Mouse (Mus musculus): Measurements from ENCODE around the gene Abcg5.
A peak's percentile ranks its signal among the peaks of the same experiment; 100 is the strongest.

Abcg5 gene

DNA sequence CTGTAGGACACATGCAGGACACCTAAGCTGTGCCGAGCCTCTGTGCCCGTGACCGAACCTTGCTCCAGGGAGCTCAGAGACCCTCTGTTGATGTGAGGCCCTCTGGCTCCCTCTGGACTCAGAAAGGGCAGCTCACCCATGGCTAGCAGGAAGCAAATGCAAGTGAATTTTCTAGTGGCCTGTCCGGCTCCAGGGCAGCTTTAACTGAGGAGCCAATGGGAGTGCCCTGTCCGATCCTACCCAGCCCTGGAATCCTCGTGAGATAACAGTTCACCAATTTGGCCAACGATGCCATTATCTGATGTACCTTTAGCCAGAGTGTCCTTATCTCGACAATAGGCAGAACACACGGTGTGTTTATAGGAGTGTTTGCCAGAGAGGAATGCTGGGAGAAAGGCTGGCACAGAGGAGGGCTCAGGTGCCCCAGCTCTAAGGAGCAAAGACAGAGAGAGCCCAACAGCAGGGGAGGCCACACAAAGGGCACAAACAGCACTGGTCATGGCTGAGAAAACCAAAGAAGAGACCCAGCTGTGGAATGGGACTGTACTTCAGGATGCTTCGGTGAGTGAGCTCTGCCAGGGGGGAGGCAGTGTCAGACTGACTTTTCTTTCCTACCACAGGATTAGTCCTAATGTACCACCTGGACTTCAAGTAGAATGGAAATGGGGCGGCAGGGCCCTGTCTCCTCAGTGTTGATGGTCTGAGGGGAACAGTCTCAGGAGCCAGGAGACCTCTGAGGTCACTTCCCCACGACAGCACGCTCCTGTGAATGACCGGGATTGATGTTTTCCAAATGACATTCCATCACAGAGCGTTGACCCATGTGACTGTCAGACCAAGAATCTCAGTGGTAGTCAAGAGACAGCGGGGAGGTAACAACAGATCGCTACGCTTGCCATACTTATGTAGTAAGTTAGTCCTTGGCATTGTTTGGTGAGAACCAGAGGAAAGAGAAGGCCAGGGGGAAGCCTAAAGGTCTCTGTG, at the start of gene Abcg5:
TSS of gene Abcg5 (minus strand) at position 278 of the 984 bp plus-strand sequence.
- no peak for DNase-seq (ENCODE audit: low spot score in 2 of 2)

GRCm38 (mm10) chr17:84732612-84733011, 49.8 kb upstream of the Abcg5 start:
- DNase-seq (ENCODE audit: low spot score in 2 of 2): peak in 1 of 2 experiments; percentile 45

GRCm38 (mm10) chr17:84731361-84731760, 48.5 kb upstream of the Abcg5 start:
- no peak for DNase-seq (ENCODE audit: low spot score in 2 of 2)

DNA sequence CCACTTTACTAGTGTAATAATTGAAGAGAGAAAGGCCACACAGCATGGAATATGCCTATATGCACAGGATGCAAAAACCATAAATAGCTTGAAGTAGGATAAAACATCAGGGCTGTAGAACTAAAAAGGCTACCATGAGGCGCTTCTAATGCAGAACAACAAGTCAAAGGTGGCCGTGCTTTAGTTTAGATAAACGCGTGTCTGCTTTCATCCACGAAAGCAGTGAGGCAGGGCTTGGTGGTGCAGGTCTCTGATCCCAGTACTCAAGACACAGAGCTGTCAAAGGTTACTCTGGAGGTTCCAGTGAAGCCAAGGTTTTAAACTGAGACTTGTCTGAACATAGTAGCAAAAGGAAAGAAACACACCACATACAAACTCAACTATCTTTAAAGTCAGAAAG, 46.3 kb upstream of the Abcg5 start:
- no peak for DNase-seq (ENCODE audit: low spot score in 2 of 2)

DNA sequence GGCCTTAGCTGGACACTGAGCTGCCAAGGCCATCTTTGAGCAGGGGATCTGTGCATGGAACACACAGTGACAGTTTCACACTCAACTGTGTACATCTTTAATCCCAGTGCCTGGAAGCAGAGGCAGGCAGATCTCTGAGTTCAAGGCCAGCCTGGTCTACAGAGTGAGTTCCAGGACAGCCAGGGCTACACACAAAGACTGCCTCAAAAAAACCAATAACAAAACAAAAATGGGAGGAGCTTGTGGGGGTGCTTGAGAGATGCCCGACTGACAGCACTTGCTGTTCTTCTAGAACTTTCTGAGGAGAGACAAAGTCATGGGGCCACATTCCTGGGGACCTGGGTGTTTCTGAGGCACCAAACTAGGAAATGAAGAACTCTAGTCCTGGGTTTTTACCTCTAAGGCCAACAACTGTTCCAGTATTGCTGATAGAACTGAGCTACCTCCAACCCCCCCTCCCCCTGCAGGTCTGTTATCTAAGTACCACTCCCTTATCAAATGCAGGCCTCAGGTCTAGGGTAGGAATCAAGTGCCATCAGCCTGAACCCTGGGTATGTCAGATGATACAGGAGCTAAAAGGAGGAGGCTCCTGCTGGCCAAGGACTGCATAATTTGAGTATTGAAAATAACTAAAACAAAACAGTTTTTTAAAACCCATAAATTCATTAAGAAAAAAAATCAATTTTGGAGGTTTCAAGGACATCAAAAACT, 45.5 kb upstream of the Abcg5 start:
- DNase-seq (ENCODE audit: low spot score in 2 of 2): no peak

DNA sequence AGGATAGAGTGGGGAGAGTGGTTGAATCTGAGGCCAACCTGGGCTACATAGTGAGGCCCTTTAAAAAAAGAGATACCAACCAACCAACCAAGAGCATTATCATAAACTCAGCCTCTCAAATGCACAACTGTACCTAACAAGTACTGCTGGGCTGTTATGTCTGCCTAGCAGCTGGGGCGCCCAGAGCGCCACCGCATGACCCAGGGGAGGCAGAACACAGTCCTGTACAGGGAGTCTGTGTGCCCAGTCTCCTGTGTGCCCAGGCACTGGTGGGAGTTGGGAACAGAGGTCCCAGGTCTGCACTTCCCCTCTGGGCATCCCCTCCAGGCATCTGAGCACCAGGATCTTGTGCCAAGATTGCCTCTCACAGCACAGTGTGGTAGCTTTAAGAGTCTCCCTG, 42.4 kb upstream of the Abcg5 start:
- DNase-seq (ENCODE audit: low spot score in 2 of 2): no peak

- DNase-seq (ENCODE audit: low spot score in 2 of 2): no peak
Measured at GRCm38 (mm10) chr17:84724028-84724427, 41.2 kb upstream of the Abcg5 start.

- DNase-seq (ENCODE audit: low spot score in 2 of 2): no peak
Measured at GRCm38 (mm10) chr17:84719105-84719504, 36.3 kb upstream of the Abcg5 start.

DNA sequence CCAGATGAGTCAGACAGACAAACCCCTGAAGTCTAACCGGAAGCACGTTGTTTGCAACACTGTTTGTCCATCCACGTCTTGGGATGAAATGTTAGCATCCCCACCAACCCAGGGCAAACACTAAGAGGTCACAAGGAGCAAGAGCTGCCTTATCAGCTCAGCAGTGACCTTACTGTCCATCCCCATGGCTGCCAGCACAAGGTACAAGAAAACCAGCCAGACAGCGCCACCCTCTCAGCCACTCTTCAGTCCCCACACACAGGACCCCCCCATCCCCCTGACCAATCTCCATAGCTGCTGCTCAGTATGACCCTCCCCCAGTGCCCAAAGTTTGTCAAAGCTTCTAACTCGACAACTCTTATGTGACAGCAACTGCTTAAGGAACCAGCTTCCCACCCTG, 34.6 kb upstream of the Abcg5 start:
- DNase-seq (ENCODE audit: low spot score in 2 of 2): no peak

DNA sequence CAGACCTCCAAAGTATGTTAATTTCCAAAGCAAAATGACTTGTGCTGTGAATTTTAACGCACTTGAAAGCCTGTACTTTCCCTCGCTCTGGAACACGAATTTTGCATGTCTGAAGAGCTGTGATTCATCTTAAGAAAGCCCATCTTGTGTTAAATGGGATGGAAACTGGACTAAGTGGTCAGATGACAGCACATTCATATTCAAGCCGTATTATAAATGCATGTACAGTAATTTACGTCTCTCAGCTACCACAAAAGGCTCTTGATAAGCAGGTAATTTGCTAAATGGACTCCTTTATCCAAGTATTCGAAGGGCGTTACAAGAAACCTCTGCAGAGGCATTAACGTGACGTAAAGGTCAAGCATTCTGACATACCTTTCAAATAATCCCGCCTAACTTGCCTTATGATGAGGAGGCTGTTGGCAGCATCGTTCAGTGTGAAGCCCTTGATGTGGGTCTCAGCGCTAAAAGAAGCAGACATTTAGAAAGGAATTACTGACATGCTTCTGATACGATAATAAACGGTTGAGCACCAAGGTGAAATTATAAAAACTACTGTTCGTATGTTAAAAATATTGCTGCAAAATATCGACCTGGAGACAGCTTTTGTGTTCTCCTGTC, 33.6 kb upstream of the Abcg5 start:
- no peak for DNase-seq (ENCODE audit: low spot score in 2 of 2)

DNA sequence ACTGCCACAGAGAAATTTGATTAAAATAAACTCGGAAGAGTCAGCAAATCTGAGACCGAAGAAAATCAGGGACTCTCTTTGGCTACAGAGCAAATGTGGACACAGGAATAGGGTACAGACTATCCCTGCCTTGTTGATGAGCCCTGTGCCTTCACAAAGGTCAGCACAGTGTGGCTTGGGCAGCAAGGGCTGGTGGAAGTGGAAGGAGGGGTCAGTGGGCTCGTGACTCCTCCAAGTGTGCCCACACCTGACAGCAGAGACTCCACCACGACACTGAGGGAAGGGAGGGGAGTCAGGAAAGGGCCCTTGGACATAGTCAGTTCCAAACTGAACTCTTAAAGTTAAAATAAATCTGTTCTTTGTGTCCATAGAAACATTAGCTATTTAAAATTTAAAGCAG, 32.1 kb upstream of the Abcg5 start:
- DNase-seq (ENCODE audit: low spot score in 2 of 2): no peak

DNA sequence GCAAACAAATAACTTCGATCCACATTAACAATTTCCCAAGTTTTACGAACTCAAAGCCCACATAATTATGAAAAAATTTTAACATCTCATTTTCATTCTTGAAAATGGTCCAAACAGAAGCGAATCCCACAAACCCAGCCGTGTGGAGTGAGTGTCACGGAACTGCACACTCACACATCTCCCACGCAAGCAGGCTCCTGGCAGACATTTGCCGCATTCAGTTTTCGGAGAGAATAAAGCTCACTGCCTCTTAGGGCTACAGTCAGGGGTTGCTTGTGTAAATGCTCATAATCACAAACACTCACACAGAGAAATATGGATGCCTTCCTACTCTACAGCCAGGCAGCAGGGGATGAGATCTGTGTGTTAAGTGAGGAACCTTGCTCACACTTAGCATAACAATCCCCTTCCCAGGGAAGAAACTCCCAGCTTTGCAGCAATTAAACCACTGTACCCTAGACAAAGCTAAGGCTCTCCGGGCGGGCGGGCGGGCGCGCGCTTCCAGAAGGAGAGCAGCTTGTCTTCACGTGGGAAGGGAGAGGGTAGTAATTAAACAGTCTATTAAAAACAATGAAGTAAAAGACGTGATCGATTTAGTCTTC, 30.9 kb upstream of the Abcg5 start:
- DNase-seq (ENCODE audit: low spot score in 2 of 2): no peak

GRCm38 (mm10) chr17:84709403-84709851, 26.6 kb upstream of the Abcg5 start:
- DNase-seq (ENCODE audit: low spot score in 2 of 2): no peak

- no peak for DNase-seq (ENCODE audit: low spot score in 2 of 2)
Measured at GRCm38 (mm10) chr17:84708818-84709217, 26.0 kb upstream of the Abcg5 start.

- DNase-seq (ENCODE audit: low spot score in 2 of 2): no peak
Measured at GRCm38 (mm10) chr17:84707407-84707806, 24.6 kb upstream of the Abcg5 start.

- peak; percentile 24 to 54 for DNase-seq (ENCODE audit: low spot score in 2 of 2)
Measured at GRCm38 (mm10) chr17:84698727-84699126, 15.9 kb upstream of the Abcg5 start.

DNA sequence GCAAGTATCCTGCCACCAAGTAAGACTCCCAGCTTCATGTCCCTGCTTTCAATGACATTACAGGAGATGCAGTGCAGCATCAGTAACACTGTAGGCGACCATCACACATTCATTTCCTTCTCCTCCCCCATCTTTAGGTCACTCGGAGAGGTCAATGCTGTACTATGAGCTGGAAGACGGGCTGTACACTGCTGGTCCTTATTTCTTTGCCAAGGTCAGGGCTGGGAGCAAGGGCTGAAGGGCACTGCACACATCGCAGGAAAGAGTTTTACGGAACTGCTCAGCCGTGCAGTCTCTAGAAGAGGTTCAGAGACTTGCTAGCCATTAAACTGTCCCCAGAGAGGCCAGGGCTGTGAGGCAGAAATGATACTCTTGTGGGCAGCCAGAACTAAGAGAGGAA, 13.7 kb upstream of the Abcg5 start:
- DNase-seq (ENCODE audit: low spot score in 2 of 2): no peak

- DNase-seq (ENCODE audit: low spot score in 2 of 2): no peak
Measured at GRCm38 (mm10) chr17:84693741-84694140, 10.9 kb upstream of the Abcg5 start.

GRCm38 (mm10) chr17:84690111-84690510, 7.3 kb upstream of the Abcg5 start:
- no peak for DNase-seq (ENCODE audit: low spot score in 2 of 2)

- DNase-seq (ENCODE audit: low spot score in 2 of 2): no peak
Measured at GRCm38 (mm10) chr17:84689316-84689715, 6.5 kb upstream of the Abcg5 start.

GRCm38 (mm10) chr17:84688834-84689233, 6.0 kb upstream of the Abcg5 start:
- no peak for DNase-seq (ENCODE audit: low spot score in 2 of 2)

DNA sequence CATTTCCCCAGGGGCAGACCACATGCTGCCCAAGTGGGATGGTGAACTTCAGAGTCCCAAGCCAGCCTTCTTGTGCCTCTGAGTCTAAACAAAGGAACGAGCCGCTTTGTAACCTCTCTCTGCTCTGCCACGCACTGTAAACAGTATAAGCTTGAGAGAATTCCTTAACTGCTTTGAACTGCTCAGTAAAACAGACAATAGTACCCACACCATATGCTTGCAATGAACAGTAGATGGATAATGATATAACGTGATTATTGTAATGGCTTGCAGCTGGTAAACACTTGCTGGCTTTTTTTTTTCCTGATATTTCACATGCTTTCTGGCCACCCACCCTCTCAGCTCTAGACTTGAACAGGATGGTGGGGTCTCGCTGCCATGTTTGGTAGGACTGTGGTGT, 5.2 kb upstream of the Abcg5 start:
- no peak for DNase-seq (ENCODE audit: low spot score in 2 of 2)
